Mouse (Mus musculus): ENCODE measurements around the gene Gm10277.

Gm10277 gene

DNA sequence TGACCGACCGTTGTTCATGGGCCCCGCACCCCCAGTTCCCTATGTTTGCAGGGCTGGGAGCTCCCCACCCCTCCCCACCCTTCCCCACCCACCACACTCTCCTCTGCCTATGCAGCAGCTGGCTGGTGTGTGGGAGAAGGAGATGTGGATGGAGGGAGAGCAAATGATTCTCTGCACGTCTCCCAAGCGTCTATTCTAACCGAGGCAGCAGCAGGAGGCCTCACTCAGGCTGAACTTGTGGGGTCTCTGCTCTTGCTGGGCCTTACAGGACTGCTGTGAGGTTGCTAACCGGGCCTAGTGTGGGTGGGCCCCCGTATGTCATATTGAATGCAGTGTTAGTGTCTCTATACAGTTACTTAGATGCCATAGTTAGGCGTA, 12.9 kb upstream of the Gm10277 start:
- DNase-seq (ENCODE audit: low read depth, low spot score) = no peak

DNA sequence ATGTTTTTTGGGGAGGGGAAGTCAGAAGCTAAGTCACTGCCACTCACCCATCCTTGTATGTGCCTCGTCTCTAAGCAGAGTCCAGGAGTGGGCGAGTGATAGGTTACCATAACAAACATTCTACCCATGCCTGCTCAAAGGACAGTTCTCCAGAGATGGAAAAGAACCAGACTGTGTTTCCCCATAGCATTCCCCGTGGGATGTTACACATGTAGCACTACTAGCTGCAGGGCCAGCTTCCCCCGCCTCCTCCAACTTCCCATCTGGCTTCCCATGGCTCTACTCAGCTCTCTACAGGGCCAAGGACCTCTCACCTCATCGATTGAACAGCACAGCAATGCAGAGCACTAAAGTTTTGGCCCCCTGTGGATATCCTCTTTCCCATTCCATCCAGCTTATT, 7.7 kb upstream of the Gm10277 start:
- no peak for DNase-seq (ENCODE audit: low read depth, low spot score)

DNA sequence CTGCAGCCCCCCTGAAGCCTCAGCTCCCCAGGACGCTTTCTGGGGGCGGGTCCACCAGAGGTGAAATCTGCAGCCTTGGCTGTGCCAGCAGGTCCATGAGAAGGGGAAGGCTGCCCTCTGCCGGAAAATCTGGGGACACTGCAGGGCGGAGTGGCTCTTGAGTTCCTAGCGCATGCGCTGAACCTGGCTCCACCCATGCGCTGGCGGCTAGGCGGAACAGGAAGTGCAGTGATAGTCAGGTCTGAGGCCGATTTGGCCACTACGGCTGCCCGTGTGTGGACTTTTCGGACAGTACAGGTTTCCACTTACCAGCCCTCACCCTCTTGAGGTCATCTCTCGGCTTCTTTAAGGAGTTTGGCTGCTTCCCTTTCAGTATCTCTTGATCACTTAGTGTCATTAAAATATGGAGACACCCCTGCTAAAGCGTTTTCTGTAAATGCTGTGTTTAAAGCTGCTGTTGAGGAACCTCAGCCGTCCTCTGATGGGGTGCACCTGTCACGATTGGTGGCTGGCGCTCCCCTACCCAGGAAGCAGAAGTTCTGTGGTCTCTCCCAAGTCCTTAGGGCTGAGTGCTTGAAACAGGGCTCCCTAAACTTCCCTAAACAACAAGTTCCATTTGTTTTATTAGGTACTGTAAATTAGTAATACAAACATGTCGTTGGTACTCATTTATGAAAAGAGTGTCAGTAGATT, 5.8 kb upstream of the Gm10277 start:
- peak; percentile 95 for DNase-seq (ENCODE audit: low read depth, low spot score)

DNA sequence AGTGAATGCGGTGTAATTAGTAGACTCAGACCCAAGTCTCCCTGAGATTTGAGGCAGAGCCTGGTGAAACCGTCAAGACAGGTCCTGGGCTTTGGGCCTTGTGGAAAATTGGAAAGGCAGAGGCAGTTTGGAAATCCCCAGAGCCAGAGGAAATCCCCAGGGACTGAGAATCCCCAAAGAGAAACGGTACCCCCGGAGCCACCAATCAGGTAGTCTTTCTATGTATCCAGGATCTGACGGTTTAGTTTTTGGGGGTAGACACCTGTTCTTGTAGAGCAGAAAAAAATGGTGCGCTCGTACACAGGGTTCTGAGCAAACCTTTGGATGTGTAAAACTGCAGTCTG, 5.0 kb upstream of the Gm10277 start:
- no peak for DNase-seq (ENCODE audit: low read depth, low spot score)

DNA sequence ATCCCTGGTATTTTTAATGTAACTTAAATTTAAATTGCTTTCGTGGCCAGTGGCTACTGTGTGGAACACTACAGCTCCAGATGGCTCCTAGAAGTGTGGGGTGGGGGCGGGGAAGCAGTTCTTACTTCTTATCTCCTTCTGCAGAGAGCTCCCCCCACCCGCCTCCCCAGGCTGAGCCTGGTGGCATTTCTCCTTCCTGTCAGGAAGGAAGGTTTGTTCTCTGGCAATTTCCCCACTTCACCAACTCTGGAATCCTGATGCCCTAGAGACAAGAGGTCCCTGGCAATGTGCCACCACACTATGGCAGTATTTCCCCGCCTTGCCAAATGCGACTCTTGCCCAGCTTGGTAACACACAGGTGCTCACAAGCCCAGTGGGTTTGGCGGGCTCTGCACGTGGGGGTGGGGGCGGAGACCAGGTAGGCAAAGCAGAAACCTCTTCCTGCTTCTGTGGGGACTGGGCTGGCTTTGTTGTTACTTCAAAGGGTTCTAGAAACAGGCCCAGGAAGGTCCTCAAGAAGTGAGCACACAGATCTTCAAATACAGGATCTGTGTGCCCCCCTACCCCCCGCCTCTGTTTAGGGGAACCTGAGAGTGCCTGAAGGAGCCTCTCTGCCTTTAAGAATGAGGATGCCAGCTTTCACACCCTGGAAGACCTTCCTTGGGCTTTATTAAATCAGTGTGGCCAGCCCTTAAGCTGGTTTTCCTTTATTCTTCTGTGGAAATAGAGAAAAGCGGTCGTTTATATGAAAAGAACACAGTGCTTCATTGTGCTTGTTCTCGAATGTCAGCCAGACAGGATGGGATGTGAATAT, 4.4 kb upstream of the Gm10277 start:
- no peak for DNase-seq (ENCODE audit: low read depth, low spot score)

DNA sequence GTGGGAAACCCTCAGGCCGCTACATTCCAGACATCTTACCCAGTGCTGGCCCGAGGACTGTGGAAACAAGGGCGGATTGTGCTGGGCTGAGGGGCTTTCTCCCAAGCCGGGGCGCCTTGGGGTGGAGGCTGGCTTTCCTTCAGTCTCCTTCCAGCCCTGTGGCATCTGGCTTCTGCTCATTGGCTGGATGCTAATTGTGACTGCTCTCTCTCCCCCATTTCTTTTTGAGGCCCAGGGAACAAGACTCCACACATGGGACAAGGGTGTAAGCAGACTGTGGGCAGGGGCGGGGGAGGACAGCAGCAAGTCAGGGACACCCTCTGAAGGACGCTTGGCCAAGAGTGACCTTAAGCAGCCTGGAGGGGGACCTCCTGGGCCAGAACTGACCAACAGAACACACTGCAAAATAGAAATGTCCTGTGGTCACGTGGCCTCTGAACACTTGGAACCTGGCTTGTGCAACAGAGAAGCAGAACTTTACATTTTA, 3.7 kb upstream of the Gm10277 start:
- DNase-seq (ENCODE audit: low read depth, low spot score) = no peak

DNA sequence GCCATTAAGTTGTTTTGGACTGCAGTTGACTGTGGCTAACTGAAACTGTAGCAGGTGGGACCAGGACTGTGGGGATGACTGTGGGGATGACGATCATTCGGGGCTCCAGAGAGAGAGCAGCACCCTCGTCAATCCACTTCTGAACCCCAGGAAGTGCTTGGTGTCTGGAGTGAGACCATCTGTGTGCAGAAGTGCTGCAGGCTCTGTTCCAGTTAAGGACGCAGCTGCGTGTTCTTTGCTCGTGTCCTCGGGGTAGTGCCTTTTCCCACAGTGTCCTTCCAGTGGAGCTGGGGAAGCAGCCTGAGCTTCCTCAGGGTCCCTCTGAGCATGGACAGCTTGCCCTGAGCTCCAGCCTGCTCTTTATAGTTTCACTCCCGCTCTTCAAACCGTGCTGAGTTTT, 2.7 kb upstream of the Gm10277 start:
- DNase-seq (ENCODE audit: low read depth, low spot score) = no peak

DNA sequence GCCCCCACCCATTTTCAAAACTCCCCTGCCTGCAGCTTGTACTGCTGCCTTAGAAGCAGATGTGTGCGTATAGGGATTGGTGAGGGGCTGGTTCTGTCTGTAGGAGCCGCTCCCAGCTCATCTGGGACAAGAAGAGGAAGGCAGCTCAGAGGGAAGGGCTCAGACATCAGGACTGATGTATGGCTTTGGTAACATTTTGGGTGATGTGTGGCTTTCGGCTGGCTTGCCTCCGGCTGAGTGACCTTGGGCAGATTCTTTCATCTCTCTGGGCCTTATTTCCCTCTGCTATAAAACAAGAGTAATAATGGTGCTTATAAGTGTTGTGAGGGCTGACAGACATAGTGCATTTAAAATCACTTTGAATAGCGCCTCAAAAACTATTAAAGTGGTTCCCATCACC, 2.0 kb upstream of the Gm10277 start:
- no peak for DNase-seq (ENCODE audit: low read depth, low spot score)

DNA sequence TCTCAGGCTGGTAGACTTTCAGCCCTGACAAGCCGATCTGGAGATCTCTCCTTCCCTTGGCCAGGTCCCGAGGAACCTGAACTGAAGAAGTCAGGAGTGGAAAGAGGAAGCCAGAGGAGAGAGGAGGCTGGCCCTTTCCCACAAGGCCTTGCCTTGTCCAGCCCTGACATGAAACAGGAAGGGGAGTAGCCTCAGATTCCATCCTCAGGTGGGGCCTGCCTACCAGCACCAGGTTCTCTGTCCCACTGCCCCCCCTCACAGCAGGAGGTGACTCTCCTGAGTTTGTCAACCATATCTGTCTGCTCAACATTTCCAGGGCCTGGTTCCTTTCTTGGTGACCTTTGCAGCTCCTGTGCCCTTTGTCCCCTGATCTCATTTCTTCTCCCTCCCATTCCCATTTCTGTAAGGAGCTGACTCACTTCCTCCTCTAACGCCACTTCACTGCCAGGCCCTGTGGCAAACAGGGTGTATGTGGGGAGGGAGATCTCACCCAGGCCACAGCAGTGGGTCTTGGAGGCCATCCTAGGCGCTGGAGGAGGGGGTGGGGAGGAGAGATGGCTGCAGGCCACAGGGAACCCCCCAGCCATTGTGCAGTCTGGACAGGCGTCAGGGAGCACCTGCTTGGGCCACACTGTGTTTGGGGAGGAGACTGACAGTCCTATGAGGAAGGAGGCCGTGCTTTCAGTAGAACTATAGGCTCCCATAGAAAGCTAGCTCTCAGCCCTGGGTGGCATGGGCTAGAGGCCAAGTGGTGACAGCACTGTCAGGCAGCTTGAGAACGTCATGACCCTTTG, 1.6 kb downstream of the Gm10277 start:
- DNase-seq (ENCODE audit: low read depth, low spot score) = peak; percentile 89

DNA sequence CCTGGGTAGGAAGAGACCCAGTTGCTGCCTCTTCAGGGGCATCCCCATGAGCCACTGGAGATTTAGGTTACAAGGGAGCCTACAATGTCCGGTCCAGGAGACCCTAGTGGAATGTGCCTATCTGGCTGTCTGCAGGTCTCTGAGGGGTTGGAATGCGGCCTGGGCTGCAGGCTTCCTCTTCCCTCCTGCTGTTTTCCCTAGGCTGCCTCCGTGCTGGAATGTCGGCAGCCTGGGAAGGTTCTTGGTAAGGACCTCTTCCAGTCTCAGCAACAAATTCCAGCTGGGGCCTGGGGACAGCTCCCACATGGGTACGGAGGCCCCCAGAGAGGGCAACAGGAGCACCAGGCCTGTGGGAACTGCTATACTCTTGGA, 2.2 kb downstream of the Gm10277 start:
- peak; percentile 80 for DNase-seq (ENCODE audit: low read depth, low spot score)

DNA sequence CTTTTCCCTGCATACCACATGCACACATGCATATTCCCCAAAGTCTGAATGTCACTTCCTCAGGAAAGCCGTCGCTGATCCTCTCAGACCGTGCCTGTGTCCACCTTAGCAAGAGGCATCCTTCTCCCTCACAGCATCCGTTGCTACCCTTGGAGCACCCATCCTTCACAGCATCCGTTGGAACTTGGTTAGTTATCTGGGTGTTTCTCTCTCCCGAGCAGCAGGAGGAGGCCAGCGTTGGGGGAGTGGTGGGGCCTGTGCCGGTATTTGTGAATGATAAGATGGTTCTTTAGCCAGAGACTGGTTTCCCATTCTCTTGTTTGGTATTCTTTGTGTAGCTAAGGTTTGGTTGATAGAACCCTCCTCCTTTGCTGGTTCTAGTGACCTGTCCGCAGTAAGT, 2.7 kb downstream of the Gm10277 start:
- DNase-seq (ENCODE audit: low read depth, low spot score) = no peak

DNA sequence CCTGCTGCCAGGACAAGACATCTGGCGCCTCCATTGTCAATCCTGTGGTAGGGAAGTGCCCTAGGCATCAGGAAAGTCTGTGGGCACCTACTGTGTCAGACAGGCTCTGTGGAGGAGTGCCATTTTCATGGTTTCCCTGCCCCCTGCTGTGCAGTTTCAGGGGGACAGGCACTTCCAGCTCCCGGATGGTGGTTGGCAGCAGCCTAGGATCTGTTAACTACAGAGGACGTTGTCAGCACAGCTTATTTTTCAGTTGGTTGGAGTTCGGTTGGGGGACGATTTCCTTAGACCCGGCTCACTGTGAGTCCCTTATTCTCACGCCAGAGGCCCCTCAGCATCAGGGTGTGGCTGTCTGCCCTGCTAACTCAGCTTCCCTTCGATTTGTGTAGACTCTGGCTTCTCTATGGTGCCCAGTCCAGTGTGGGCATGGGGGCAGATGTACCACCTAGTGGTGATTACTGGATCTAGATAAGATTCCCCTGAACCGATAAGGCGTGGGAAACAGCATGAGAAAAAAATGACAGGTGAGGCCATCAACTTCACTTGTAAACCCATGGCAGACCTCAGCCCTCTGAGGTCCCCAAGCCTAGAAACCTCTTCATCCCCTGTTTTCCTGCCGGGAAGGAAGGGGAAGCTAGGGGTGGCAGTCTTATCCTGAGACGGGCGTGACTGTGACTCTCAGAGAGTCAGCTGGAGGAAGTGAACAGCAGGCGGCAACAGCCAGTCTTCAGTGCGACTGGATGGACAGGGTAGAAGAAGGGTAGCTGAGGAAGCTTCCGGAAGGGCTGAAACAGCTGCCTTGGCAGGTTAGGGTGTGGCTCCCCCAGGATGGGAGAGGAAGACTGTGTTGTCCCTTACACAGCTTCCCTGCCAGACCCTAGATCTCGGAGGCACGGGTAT, 3.5 kb downstream of the Gm10277 start:
- DNase-seq (ENCODE audit: low read depth, low spot score) = peak; percentile 48

DNA sequence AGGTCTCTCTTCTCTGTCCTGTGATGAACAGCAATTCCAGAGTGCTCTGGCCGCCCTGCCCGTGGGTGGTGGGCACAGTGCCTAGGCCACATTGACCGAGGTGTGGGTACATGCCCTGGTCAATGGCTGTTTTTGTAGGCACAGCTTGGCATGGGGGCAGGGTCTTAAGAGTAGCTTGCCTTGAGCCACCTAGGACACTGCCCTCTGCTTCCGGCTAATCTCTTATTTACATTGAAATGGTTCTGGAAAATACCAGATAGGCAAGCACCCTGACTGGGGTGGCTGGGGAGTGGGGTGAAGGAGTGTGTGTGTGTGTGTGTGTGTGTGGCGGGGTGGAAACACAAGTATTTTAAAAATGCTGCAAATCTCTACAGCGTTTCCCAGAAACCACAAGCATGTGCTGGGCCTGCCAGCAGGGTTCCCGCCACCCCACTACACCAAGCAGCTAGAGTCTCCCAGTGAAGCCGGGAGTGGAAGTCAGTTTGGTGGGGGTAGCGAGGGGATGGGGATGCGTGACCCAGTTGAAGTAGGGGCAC, 4.3 kb downstream of the Gm10277 start:
- DNase-seq (ENCODE audit: low read depth, low spot score) = no peak

DNA sequence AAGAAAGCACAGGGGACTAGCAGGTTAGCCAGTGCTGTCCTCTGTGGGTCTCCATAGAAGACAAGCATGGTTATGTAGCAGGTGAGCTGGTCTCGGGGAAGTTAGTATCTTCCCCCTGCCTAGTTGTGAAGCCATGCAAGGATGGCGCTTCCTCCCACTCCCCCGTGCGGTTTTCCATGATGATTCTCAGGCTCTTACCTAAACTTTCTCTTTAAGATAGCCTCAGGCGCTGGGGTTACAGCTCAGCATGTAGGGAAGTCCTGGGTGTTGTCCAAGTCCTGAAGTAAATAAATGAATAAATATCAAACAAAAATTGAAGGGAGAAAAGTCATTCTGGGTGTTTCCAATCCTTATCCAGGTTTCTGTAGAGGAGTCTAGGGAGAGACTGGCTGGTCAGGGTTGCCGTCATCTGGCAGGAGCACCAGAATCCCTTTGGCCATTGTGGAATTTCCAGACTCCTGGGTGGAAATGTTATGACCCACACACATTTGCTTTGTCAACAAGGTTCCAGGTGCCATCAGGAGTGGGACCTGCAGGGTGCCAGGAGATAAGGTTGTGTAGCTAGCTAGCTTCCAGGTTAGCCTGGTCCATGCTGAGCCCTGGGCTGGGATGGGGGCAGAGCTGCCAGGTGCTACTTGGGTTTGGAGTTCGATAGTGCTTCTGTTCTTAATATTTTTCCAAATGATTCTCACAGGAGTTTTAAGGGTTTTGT, 5.3 kb downstream of the Gm10277 start:
- DNase-seq (ENCODE audit: low read depth, low spot score) = no peak

DNA sequence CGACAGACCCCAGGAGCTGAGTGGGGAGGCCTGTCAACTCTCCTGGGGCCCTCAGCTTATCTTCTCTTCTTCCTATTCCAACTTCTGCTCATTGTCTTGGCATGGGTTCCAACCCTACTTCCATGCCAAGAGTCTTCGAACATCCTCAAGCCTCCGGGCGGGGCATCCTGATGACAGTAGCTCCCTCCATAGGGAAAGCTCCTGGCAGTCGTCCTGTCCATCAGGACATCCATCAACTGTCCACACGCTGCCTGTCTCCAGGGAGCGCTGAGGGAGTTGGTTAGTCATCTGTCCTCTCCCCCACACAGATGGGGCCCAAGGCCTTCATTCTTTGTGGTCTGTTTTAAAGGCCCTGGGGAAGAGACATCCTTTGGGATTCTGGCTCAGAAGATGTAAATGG, 6.5 kb downstream of the Gm10277 start:
- DNase-seq (ENCODE audit: low read depth, low spot score) = no peak

DNA sequence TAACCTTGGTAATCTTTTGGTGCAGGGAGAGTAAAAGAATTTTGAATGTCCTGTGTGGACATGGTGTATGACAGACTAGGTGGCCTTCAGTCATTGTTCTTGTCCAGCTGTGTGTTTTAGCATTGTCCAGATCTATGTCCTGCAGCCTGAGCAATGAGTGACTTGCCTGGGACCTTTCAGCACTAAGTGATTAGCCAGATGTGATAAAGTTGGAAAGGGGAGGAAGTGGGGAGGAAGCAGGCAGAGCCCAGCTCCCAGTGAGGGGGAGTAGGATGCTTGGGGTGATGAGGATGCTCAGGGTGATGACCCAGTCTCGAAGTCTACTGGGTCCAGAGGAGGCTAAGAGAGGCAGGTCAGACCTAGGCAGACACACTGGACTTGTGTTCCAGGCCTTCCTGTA, 8.3 kb downstream of the Gm10277 start:
- no peak for DNase-seq (ENCODE audit: low read depth, low spot score)

DNA sequence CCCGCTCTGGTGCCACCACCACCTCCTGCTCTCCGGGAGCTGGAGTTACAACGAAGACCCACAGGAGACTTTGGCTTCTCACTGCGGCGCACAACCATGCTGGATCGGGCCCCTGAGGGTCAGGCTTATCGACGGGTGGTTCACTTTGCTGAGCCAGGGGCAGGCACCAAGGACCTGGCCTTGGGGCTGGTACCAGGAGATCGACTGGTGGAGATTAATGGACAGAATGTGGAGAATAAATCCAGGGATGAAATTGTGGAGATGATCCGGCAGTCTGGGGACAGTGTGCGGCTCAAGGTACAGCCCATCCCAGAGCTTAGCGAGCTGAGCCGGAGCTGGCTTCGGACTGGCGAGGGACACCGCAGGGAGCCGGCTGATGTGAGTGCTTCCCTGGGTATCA, 9.6 kb downstream of the Gm10277 start:
- no peak for DNase-seq (ENCODE audit: low read depth, low spot score)

DNA sequence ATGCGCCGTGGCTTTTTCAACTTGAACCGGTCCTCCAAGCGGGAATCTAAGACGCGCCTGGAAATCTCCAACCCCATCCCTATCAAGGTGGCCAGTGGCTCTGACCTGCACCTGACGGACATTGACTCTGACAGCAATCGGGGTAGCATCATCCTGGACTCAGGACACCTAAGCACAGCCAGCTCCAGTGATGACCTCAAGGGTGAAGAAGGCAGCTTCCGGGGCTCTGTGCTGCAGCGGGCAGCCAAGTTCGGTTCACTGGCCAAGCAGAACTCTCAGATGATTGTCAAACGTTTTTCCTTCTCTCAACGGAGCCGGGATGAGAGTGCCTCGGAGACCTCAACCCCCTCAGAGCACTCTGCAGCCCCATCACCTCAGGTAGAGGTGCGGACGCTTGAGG, 10.1 kb downstream of the Gm10277 start:
- DNase-seq (ENCODE audit: low read depth, low spot score) = no peak

DNA sequence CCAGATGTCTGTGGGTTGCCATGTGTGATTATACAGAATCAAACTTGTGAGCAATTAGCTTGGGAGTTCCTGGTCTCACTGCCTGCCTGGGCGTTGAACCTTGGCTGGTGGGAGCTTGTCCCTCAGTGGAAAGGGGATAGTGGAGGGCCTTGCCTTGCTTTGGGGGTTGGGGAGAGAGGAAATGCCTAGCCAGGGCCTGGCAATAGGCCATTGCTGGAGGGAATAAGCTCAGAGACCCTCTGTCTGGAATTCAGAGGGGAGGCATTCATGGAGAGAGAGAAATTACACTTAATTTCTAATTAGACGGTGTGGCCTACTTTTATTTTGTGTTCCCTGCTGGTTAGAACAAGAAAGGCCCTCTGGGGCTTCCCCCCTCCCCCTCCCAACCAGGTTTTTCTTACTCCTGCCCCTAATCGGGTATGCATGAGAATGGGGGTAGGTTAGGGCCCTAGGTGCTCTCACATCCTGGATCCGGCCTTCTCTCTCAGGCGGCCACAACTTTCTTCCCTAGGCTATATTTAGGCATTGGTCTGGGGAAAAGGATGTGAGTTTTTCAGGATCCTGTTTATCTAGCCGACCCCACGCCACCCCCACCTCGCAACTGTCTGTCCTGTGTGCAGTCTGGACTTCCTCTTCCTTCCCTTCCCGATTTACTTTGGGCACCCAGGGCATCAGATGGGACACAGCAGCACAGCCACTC, 11.7 kb downstream of the Gm10277 start:
- peak; percentile 59 for DNase-seq (ENCODE audit: low read depth, low spot score)
